Mouse (Mus musculus) cerebellum, postnatal 10 days (tissue): ENCODE results near the gene Sirpa.

ENCODE experiments used
- DNase-seq, 2 experiments: peaks; one replicate each; pipeline ENCODE4 v3.0.0; 2021; ENCODE audit warnings: mixed read lengths in 2 of 2

Sirpa gene

GRCm38 (mm10) chr2:129613971-129614370 lies 21.3 kb downstream of the Sirpa start:
- DNase-seq, result no peak

DNA sequence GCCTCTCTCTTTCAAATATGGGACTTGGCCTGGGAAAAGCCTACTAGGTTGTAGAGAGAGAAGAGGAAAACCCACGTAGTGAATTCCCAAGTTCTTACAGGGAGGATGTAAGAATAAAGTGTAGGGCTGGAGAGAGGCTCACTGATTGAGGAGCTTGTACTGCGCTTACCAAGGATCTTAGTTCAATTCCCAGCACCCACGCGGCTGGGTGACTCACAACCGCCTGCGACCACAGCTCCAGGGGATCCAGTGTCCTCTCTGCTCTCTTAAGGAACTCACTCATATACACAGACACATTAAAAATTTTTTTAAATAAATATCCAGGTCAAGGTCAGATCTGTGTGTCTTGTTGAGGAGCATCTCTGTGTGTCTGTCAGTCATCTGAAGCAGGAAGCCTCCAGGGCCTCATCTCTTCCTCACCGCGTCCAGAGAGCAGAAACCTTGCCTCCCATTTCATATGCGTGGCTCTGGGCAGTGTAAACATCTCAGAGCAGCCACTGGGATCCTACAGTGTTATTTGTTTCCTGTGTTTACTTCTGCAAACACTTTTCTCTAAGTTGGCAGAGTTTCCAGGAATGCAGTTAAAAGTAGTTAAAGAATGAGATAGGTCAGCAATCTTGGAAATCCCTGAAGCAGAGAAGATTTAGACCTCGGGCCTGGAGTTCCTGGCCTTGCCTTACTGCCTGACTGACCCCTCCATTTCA lies 22.0 kb downstream of the Sirpa start:
- DNase-seq, result no peak

GRCm38 (mm10) chr2:129620148-129620547 lies 27.5 kb downstream of the Sirpa start:
- DNase-seq, result no peak

DNA sequence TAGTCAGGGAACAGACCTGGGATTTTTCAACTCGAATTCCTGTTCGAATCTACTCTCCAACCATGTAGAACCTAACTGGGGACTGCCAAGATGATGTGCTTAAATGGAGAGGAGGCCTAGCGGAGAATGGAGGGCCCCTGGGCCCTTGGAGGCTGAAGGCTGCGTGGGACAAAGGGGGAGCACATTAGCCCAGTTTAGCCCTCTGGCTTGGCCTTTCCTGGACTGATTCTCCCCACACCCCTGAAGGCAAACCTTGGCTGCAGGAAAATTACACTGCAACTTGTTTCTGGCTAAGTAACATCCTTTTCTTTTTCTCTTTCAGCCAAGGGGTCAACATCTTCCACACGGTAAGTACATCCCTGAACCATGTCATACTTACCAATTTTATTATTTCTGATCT lies 28.2 kb downstream of the Sirpa start:
- DNase-seq, result no peak

GRCm38 (mm10) chr2:129621654-129622490 lies 29.2 kb downstream of the Sirpa start:
- DNase-seq, result no peak

DNA sequence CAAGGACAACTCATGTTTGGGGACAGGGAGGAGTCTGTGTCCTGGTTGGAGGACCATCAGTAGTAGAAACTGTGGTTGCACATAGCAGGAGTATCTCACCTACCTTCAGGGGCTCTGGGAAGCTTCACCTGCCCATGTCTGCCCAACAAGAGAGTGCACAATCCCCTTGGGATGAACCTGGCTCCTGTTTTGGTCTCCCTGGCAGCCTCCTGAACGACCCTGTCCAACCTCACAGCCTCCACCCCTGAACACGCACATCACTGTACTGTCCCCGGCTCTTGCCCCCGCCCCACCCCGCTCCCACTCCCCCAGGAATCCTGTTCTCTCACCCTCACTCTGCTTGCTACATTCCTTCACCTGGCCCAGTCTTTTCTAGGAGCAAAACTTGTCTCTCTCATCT lies 30.3 kb downstream of the Sirpa start:
- no peak for DNase-seq

GRCm38 (mm10) chr2:129623771-129624170 lies 31.1 kb downstream of the Sirpa start:
- DNase-seq, result no peak

- no peak for DNase-seq
Measured at GRCm38 (mm10) chr2:129624246-129624918, 31.7 kb downstream of the Sirpa start.

- no peak for DNase-seq
Measured at GRCm38 (mm10) chr2:129624956-129625355, 32.3 kb downstream of the Sirpa start.

DNA sequence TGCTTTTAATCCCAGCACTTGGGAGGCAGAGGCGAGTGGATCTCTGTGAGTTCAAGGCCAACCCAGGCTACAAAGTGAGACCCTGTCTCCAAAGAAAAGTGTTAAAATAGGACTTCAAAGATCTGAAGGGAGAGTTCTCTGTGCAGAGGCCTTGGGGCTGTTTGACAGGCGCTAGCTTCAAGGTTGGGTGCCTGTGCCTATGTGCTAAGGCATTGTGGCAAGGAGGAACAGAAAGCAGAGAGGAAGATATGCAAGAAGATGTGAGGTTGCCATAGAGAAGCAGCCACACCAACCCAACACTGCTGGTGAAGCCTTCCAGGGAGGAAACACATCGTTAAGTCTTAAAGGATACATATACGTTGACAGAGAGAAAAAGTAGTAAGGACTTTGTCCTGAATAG lies 33.2 kb downstream of the Sirpa start:
- DNase-seq, result no peak

GRCm38 (mm10) chr2:129626621-129627061 lies 34.0 kb downstream of the Sirpa start:
- DNase-seq, result peak; percentile 72 to 75

GRCm38 (mm10) chr2:129627133-129627532 lies 34.5 kb downstream of the Sirpa start:
- no peak for DNase-seq

DNA sequence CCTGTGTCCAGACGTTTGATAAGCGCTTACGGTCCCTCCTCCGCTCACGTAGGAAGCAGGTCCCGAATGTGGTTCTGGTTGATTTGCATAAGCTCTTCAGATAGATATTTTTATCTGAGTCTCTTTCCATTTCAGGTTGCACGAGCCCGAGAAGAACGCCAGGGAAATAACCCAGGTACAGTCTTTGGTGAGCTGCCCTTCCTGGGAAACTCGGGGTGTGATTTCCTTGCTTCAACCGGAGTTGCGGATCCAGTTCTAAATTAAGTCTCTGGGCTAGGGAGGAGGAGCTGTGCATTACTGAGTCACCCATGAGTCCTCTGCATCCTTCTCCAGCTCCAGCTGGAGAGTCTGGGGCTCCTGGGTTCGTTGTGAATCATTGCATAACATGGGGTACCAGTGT lies 35.2 kb downstream of the Sirpa start:
- DNase-seq, result no peak

DNA sequence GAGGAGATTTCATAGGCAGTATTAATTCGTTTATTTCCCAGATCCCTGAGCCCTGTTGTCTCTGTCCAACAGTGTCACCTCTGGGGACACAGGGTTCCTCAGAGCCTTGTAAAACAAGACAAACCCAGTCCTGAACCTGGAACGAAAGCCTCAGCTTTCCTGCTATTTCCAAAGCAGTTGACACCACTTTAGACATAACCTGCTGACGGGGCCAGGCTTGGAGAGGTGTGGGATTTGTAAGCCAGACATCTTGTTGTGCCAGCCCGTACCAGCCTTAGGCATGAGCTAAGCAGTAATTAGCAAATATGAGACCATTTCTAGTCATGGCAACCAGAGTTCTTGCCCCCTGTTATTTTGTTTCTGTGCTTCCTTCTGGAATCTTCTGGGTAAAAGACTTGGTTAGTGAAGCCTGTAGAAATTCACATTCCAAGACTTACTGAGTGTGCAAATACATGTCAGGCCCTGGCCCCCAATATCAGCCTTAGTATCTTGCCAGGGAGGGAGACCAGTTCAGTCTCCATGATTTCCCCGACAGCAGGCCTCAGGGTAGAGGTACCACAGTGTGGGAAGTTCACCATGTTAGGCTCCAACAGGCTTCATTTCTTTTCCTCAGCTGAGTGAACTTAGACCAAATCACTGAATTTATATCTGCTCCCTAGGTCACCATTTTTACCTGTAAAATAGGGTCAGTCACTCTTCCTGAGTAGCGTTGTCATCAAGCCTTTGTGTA lies 36.0 kb downstream of the Sirpa start:
- no peak for DNase-seq

DNA sequence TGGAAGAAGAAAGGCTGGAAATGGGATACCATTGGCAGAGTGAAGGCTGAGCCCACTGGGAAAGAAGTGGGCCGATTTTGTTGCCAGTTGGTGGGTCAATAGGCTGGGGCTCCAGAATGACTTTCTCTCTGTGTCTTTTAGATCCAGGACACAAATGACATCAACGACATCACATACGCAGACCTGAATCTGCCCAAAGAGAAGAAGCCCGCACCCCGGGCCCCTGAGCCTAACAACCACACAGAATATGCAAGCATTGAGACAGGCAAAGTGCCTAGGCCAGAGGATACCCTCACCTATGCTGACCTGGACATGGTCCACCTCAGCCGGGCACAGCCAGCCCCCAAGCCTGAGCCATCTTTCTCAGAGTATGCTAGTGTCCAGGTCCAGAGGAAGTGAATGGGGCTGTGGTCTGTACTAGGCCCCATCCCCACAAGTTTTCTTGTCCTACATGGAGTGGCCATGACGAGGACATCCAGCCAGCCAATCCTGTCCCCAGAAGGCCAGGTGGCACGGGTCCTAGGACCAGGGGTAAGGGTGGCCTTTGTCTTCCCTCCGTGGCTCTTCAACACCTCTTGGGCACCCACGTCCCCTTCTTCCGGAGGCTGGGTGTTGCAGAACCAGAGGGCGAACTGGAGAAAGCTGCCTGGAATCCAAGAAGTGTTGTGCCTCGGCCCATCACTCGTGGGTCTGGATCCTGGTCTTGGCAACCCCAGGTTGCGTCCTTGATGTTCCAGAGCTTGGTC lies 37.3 kb downstream of the Sirpa start:
- DNase-seq, result no peak

GRCm38 (mm10) chr2:129630532-129630886 lies 37.9 kb downstream of the Sirpa start:
- DNase-seq, result no peak

- peak in 1 of 2 experiments; percentile 46 for DNase-seq
Measured at GRCm38 (mm10) chr2:129630978-129631660, 38.5 kb downstream of the Sirpa start.

- DNase-seq, result no peak
Measured at GRCm38 (mm10) chr2:129632324-129632723, 39.7 kb downstream of the Sirpa start.

- peak in 1 of 2 experiments; percentile 34 for DNase-seq
Measured at GRCm38 (mm10) chr2:129633077-129633732, 40.6 kb downstream of the Sirpa start.

- DNase-seq, result no peak
Measured at GRCm38 (mm10) chr2:129633982-129634381, 41.3 kb downstream of the Sirpa start.

DNA sequence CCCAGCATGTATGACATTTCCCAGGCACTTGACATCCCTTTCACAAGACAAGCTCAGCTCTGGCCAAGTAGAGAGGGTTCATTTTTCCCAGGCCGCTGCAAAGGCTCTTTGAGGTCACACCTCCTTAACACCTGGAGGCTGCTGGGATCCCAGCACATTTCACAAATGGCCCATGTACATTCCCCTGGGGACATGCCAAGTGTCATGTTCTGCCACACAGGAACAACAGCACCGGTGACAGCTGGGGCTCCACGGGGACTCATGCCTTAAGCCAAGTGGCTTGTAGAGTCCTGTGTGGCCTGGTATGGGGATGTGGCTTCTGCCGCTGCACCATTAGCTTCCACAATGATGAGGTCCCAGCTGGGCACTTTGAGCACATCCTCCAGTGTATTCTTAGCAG lies 60.0 kb downstream of the Sirpa start:
- DNase-seq, result peak; percentile 92 to 93
